Mouse (Mus musculus): Measurements from ENCODE around the gene Tpcn1.
A peak's percentile ranks its signal among the peaks of the same experiment; 100 is the strongest.

Gene Tpcn1

DNA sequence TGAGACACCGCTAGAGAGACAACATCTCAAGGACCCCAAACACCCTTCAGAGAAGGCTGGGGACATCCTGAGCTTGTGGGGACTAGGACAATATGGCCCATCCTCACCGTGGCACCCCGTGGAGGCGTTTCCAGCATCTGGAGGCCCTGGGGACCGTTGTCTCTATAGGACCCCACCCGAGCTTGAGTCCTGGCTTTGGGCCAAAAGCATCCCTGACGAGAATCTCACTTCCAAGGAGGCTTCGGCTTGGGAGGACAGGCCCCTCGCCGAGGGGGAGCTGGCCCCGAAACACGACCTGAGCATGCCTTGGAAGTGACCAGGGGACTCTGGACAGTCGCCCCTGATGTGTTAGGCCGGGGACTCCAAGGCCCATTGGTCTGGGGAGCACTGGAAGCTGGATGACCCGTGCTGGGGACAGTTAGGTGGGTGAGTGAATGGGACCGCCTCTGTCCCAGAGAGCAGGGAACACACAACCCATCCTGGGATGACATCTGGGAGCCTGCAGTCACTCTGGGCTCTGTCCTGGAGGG, 20.8 kb upstream of the Tpcn1 start:
- peak; percentile 72 for DNase-seq

DNA sequence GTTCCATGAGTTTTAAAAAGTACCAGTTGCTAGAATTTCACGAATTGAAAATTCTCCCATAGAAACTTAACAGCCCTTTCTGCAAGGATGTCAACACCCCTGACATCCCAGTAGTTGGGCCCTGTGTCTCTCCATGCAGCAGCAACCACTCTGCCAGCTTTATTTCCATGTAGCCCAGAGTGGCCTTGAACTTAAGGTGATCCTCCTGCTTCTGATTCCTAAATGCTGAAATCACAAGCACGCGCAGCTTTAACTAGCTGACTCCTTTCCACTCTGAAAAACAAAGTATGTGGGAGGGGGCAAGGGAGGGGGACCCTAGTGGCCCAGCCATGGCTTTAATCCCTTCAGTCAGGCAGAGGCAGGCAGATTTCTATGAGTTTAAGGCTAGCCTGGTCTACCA, 18.9 kb upstream of the Tpcn1 start:
- no peak for DNase-seq

DNA sequence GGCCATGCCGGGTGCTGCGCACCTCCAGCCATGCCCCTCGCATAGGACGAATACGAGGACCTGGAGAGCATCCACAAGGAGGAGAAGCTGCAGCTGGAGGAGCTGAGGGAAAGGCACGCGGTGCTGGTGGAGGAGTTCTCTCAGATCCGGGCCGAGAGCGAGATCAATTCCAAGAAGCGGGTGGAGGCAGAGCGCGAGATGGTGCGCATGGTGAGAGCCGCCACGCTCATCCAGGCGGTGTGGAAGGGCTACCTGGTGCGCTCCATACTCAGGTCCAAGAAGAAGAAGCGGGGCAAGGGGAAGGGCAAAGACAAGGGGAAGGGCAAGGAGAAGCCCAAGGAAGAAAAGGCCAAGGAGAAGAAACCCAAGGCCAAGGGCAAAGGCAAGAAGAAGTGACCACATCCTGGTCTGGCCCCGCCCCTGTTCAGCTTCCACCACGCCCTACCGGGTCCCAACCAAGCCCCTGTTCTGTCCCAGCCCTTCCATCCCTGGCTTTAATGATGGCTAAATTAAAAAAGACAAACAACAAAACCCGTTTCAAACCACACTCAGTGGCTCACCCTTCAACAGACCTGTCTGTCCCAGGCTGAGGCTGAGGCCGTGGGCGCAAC, 18.2 kb upstream of the Tpcn1 start:
- DNase-seq = peak; percentile 60

DNA sequence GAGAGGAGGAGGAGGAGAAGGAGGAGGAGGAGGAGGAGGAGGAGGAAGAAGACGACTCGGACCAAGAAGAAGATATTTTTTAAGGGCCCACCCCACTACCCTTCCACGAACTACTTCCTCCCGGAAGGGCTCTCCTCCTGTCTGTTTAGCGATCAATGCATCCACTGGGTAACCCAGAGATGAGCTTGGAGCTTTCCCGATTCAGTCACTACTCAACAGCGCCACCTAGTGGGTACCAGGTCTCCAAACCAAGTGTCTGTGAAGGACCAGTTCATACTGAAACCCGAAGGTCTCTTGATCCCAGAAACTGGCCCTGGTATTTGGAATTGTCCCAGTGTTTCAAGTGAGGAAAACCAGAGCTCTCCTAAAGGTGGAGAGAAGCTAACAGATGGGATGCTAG, 17.2 kb upstream of the Tpcn1 start:
- DNase-seq = peak; percentile 92

DNA sequence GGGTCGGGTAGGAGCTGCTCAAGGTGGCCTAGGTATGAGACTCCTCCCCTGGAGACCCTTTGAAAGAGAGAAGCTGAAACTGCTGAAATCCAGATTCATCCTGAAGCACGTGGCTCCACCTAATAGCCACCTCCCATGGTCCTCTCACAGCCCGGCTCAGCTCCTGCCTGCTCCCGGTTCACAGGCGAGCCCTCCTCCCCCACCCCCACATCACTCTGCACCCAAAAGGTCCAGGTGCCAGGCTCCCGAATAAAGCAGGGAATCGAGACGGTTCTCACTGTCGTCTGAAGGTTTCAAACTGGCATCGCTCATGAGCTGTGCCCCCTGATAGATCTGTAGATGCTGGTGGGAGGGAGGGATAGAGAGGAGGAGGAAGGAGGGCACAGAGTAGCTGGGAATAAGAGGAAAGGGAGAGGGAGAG, 16.8 kb upstream of the Tpcn1 start:
- peak; percentile 68 for DNase-seq

DNA sequence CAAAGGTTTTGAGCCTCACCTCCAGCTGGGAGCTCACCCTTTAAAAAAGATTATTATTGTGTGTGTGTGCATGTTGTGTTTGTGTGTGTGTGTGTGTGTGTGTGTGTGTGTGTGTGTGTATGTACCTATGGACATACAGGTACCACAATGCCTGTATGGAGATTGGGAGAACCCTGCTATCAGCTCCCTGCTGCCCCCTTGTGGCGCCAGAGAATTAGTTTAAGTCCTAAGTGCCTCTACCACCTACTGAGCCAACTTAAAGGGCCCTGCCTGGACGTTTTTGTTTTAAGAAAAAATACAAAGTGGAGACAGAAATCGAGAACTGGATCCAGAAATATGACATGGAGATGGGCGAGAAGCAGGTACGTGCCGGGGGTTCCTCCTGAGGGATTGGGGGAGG, 16.4 kb upstream of the Tpcn1 start:
- peak; percentile 88 for DNase-seq

DNA sequence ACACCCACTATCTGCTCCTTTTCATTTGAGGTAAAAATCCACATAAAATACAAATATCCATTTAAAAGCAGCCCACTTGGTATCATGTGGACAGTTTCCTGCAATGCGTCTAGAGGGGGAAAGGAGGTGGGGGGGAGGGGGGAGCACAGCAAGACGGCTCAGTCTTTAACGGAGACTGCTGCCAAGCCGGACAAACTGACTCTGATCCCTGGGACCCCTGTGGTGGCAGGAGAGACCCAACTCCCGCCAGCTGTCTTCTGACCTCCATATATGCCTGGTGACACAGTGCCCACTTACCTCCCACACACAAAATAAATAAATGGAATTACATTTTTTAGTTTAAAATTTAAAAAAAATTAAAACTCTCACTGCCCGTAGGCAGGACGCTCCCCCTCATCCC, 15.0 kb upstream of the Tpcn1 start:
- DNase-seq = no peak

DNA sequence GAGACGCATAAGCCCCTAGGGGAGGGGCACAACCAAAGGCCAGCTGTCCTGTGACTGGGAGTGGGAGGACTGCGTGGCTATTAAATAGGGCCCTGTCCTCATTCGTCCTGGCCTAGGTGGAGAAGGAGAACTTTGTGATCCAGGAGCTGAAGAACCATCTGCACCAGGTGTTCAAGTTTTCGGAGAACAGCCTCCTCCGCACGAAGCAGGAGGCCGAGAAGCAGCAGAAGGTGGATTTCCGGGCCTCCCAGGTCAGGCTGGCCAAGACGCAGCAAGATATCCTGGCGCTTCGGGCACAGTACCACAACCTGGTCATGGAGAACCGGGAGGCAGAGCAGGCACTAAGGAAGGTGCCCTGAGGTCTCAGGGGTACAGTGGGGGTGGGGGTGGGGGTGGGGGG, 13.7 kb upstream of the Tpcn1 start:
- peak; percentile 80 for DNase-seq

DNA sequence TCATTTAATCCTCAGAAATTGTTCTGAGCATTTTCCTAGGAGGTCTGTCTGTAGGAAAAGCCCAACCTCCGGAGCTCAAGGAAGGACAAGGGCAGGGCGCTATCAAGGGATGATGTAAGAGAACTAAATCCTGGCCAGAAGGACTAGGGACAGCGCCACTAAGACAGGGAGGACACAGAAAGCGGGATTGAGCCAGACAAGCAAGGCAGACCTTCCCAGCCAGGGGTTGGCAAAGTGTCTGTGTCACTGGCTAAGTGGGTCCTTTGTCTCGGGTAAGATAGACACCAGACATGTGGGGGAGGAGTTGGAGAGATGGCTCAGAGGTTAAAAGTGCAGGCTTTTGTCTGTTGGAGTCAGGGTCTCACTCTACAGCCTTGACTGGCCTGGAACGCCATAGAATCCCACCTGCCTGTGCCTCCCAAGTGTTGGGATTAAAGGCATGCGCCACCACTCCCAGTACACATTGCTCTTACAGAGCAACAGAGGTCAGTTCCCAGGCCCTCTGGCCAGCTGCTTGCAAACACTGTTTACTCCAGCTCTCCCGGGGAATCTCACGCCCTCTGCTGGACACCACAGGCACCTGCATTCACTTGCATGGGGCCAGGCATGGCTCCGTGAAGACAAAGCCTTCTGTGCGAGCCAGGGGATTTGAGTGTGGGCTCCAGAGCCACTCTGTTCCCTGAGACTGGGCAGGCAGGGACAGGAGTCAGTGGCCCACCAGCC, 12.6 kb upstream of the Tpcn1 start:
- no peak for DNase-seq

DNA sequence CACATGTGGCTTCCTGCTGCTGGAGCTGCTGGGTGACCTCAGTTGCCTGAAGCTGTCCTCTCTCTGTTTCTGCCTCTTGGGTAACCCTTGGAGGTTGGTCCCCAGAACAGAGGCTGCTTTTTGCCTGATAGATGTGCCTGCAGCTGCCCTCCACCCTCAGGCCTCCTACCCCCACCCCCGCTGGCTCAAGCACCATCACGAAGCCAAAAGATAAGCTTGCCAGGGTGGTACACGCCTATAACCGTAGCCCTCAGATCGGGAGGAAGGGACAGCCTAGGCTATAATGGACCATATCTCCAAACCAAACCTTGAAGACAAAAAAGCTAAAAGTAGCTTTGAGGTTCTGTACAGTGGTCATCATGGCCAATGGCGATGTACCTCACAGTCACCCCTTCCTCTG, 11.2 kb upstream of the Tpcn1 start:
- DNase-seq = no peak

DNA sequence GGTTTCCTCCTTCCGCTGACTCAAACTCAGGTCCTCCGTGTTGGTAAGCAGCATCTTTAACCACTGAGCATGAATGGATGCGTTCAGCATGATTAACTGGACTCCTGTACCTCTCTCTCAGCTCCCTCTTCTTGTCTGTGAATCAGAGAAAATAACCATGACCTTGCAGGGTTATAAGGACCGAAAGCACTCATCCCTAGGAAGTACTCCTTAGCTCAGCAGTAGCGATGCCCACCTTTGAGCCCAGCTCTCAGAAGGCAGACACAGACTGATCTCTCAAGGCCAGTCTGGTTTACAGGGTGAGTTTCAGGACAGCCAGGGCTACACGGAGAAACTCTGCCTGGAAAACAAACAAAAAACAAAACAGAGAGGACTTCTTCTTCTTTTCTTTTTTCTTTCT, 6.0 kb upstream of the Tpcn1 start:
- no peak for DNase-seq

DNA sequence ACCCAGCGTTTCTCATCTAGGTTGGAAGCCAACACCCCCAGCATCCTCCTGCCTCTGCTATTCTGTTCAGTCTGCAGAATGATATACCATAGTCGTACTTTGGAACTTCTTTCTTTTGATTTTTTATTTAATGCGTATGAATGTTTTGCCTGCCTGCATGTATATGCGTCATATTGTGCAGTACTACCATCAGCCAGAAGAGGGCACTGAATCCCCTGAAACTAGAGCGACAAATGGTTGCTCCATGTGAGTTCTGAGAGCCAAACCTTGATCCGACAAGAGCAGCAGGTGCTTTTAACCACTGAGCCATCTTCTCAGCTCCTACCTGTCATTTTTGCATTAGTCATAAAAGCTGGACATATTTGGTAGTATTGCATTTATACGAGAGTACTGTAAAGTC, 3.7 kb upstream of the Tpcn1 start:
- no peak for DNase-seq

DNA sequence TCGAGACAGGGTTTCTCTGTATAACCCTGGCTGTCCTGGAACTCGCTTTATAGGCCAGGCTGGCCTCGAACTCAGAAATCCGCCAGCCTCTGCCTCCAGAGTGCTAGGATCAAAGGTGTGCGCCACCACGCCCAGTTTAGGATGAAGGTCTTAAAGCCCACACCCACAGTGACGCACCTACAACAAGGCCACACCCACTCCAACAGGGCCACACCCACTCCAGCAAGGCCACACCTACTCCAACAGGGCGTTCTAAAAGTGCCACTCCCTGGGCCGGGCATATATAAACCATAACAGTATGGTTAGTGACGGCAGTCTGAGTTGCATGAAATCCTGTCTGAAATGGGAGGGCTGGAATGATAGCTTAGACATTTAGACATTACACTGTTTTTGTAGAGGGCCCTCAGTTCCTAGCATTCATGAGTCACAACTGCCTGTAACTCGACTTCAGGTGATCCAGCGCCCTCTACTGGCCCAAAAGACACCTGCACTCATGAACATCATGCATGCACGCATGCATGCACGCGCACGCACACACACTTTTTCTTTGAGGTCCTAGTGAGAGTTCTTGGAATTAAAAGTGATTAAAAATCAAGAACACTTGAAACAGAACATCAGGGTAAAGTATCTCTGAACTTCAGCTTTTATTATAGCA, 2.0 kb upstream of the Tpcn1 start:
- DNase-seq = no peak

DNA sequence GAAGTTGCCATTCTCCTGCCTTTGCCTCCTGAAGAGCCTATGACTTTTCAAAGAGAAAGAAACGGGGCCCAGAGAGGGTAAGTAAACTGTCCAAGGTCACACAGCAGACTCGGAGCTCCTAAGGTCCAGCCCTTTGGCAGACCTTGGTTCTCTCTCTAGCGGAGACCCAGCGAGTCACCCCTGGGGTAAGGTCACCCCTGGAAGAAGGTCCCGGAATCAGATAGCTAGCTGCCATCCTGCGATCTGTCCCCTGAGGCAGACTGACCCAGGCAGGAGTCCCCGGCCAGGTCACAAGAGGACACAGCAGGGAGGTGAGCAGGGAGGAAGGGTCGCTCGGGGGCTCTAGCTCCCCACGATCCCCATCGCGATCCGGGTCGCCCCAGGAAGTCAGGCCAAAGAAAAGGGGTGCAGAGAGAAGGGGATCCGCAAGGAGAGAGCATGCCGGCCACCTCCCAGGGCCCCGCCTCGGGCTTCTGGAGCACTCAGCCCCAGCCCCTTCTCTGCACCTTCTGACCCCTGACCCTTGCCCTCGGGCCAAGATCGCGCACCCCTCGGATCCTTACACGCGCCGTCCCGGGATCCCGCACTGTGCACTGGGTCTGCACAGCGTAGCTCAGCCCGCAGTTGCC, 419 bp downstream of the Tpcn1 start:
- DNase-seq = no peak

DNA sequence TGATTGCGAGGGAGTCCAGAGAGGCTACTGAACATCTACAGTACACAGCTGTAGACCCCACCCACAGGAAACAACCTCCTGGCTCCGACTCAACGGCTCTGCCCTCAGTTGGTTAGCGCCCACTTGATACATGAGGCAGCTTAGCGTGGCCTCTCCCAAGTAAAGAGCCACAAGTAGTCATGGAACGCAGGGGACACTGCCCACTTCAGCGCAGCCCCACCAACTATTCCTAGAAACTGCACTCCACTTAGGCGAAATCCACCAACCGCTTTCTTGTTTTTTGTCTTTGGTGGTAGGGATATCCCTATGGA, 902 bp downstream of the Tpcn1 start:
- no peak for DNase-seq

DNA sequence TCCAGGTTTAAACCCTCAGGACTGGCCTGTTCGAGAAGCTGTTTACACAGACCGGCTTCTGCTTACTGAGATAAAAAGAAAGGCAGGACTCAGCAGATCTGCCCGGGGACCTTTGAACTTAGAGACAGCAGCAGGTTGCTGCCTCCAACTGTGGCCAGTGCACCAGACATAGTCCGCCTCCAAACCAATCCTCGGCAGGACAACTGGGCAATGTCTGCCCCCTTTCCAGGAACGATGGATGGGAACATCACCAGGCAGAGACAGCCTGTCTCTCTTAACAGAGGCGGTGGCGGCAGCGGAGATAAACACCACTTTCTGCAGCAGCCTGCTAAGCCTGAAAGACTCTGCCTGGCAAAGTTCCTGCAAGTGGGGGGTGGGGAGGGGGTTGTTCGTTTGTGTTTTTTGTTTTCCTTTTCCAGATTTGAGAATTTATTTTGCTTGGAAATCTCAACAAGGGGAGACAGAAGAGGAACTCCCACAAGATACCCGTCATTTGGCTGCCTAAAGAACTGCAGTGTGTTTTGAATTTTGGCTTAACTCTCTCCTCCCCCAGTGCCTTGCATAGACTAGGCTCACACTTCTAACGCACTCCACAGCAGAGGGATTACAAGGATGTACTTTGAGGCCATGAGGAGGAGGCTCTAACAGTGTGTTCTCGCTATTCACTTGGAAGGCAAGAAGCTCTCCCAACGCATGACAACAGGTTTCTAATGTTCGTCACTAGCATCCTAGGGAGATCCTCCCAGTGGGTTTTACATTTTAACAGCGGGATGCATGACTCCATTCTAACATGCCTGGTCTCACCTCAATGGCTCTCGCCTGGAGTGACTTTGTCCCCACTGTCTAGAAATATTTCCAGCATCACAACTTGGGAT, 1.5 kb downstream of the Tpcn1 start:
- DNase-seq = no peak

DNA sequence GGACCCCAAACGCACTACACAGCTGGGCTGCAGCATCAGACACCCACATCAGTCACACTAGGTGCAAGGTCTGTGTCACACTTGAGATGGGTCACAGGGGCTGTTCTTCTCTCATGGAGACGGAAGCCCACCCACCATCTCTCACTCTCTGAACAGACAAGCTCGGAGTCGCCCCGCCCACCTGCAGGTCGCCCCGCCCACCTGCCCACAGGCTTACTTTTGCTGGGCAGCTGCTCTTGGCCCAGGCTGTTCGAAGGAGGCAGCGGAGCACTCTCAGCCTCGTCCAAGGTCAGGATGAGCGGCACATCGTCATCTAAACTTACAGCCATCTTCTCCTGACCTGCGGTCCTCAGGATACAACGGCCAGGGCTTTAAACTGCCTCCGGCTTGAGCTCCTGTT, 3.5 kb downstream of the Tpcn1 start:
- DNase-seq = no peak

DNA sequence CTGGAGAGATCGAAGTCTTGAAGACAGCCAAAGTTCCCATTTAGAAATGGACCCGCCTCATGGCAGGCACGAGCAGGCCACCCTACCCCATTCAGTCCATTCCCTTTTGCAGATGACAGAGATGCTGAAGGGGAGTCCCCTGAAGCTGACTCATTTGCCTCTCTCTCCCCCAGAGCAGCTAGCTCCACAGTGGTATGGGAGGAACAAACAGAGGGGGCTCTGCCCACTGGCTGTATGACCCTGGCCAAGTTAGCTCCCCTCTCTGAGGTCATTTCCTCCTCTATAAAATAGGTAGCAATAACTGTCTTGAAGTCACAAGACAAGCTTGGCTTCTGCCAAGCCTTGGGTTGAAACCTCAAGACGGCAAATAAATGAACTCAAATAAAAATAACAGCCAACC, 5.0 kb downstream of the Tpcn1 start:
- DNase-seq = no peak

DNA sequence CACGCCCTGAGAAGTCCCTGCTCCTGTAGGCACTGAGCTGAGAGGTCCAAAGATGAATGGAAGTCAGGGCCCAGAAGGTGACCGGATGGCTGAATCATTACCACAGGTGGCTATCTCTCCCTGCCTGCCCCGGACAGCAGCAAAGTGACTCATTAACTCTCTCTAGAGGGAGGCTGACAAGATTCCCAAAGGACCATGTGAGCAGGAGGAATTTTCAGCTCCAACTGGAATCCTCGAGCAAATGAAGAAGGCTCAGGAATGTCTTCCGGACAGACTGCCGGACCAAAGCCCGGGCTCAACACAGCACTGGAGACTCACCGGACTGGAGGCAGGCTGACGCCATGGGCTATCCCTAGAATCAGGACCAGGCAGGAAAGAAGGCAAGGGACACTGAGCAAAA, 6.5 kb downstream of the Tpcn1 start:
- DNase-seq = no peak

DNA sequence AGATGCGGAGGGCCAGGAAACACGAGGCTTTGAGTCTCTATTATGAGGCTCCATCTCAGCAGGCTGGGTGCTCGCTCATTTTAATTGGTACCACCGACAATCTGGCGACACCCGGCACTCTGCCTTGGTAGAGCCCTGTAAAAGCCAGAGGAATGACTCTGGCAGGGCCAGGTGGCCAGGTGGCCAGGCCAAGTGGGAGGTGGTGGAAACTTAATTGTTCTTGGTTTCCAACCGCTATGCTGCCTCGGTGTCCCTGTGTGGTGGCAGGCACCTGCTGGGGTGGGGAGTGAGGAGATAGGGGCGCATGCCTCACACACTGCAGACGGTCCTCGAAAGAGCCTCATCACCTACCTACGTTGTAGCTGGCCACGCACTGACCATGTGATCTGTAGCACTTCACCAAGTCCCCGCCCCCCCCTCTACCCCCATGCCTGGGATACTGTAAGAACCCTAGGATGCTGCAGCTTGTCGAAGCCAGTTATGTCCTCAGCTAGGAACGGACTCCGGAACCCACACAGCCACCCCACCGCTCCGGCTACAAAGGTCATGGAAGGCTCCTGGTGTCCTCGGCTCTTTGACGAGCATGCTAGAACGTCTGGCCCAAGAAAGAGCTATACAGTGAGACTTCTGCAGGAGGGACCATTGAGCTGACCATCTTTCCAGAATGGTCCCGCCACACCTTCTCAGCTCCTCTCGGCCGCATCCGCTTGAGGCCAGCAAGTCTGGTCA, 8.4 kb downstream of the Tpcn1 start:
- peak; percentile 80 for DNase-seq

DNA sequence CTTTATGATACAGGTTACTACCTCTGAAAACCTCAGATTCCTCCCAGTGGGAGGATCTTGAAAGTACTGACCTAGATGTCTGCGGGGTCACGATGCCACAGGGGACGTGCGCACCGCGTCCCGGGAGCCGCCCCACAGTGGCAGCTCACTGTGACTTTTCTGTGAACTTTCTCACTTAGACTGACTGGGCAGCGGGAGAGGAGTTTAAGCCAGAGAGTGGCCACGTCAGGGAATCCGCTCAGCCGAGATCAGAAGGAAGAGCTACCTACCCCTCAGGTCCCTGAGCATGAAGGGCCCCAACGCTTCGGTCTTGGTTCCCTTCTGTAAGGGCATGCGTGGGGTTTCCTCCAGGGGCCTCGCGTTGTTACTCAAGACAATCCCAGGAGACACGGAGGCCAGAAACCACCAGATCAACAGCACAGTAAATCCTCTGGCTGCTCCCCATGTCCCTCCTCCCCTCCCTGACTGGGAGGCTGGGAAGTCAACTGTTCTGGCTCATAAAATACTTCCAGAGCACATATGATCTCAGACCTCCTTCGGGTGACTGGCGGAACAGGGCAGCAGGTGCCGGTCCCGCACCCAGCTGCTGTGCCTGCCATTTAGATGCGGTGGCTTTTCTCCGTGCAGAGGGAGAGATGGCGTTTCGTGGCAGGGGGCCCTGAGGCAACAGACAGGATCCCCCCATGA, 9.1 kb downstream of the Tpcn1 start:
- DNase-seq = peak; percentile 80
